Mouse (Mus musculus) midbrain, embryonic 14.5 days (tissue): ENCODE data around the gene Abca12. TPM values are rescaled to one million over a fixed set of nuclear protein-coding genes. Genes with fewer than 3 reads are reported as not detected.

ENCODE experiments used
- ATAC-seq: fragments of 200-750 bp; cut with Nextera tagmentation; 2 replicates; pipeline ENCODE4 v1.8.0; 2017; ENCODE audit warnings: moderate number of reproducible peaks, moderate library complexity; ENCODE audit not compliant: low FRiP score, low TSS enrichment
- DNase-seq: peaks from one replicate; pipeline ENCODE4 v3.0.0-alpha.2; 2015
- H3K27ac ChIP-seq: fragments of 300-500 bp; sonication (generic); replicated peaks from 2 replicates; pipeline ENCODE4 v1.5.1; 2014; ENCODE audit warnings: mild to moderate bottlenecking, low read depth, low read length, moderate library complexity
- H3K27me3 ChIP-seq: fragments of 300-500 bp; sonication (generic); 2 replicates; pipeline ENCODE4 v1.6.1; 2014; ENCODE audit warnings: low read length, control low read depth, mixed read lengths; ENCODE audit not compliant: control insufficient read depth, insufficient read depth
- H3K36me3 ChIP-seq: fragments of 300-500 bp; sonication (generic); 2 replicates; pipeline ENCODE4 v1.6.1; 2014; ENCODE audit warnings: low read length, control low read depth; ENCODE audit not compliant: control insufficient read depth, insufficient read depth
- H3K4me1 ChIP-seq: fragments of 300-500 bp; sonication (generic); 2 replicates; pipeline ENCODE4 v1.6.1; 2014; ENCODE audit warnings: mild to moderate bottlenecking, antibody characterized with exemption, low read length, control low read depth; ENCODE audit not compliant: control insufficient read depth, insufficient read depth
- H3K4me2 ChIP-seq: fragments of 300-500 bp; sonication (generic); 2 replicates; pipeline ENCODE4 v1.6.1; 2014; ENCODE audit warnings: mild to moderate bottlenecking, low read length, moderate library complexity
- H3K4me3 ChIP-seq: fragments of 300-500 bp; sonication (generic); replicated peaks from 2 replicates; pipeline ENCODE4 v1.5.1; 2014; ENCODE audit warnings: low read depth, low read length
- H3K9ac ChIP-seq: fragments of 300-500 bp; sonication (generic); replicated peaks from 2 replicates; pipeline ENCODE4 v1.6.1; 2014; ENCODE audit warnings: mild to moderate bottlenecking, low read length, moderate library complexity
- H3K9me3 ChIP-seq: fragments of 300-500 bp; sonication (generic); 2 replicates; pipeline ENCODE4 v1.6.1; 2016; ENCODE audit warnings: low read length, control low read depth, mixed read lengths; ENCODE audit not compliant: control insufficient read depth
- WGBS: fragments of 180-500 bp; shearing (Covaris S2); extraction: QIAGEN DNeasy Blood & Tissue Kit; methylation state at CpG from one replicate; pipeline ENCODE4 v1.1.7; 2014; 5-methylcytosine and 5-hydroxymethylcytosine counted together
- polyA plus RNA-seq: library from polyadenylated mRNA; unstranded; fragments of >200 nt; fragmentation: Nextera tagmentation; extraction: Ambion mirVana; gene quantifications from 2 replicates; pipeline ENCODE4 v1.2.1, GENCODE M21; 2014

Gene Abca12
- polyA plus RNA-seq, 1 experiment from 2014 or later, result not detected

- H3K4me2 ChIP-seq, result no peak overlapping the region
- DNase-seq (no peak), ATAC-seq (no peak)
- no peaks in the 10 kb centered on the region for H3K9me3 ChIP-seq
- no peak overlapping the region for H3K4me3 ChIP-seq
- no peaks in the 10 kb centered on the region for H3K36me3 ChIP-seq
- H3K27me3 ChIP-seq, result no peaks in the 10 kb centered on the region
- no peak overlapping the region for H3K27ac ChIP-seq
- H3K9ac ChIP-seq, result no peak overlapping the region
- no peaks in the 10 kb centered on the region for H3K4me1 ChIP-seq
- WGBS, result 86% methylated on average over 4 of the region's 4 CpGs
Observed at GRCm38 (mm10) chr1:71203581-71203980, 211.1 kb downstream of the Abca12 start.

- no peak overlapping the region for H3K4me2 ChIP-seq
- DNase-seq, result no peak
- no peaks in the 10 kb centered on the region for H3K27me3 ChIP-seq
- H3K36me3 ChIP-seq, result no peaks in the 10 kb centered on the region
- WGBS, result 89% methylated on average over 6 of the region's 6 CpGs
- no peaks in the 10 kb centered on the region for H3K4me1 ChIP-seq
- no peak overlapping the region for H3K27ac ChIP-seq
- H3K4me3 ChIP-seq, result no peak overlapping the region
- H3K9me3 ChIP-seq, result no peaks in the 10 kb centered on the region
- H3K9ac ChIP-seq, result no peak overlapping the region
- ATAC-seq, result no peak
Observed at GRCm38 (mm10) chr1:71196191-71196590, 218.5 kb downstream of the Abca12 start.

- DNase-seq, result no peak
- Histone ChIP-seq H3K27ac (no peak overlapping the region), H3K27me3 (no peaks in the 10 kb centered on the region), H3K9me3 (no peaks in the 10 kb centered on the region), H3K9ac (no peak overlapping the region), H3K4me1 (no peaks in the 10 kb centered on the region), H3K36me3 (no peaks in the 10 kb centered on the region), H3K4me3 (no peak overlapping the region), H3K4me2 (no peak overlapping the region)
- 74% methylated on average over 4 of the region's 4 CpGs for whole genome bisulfite sequencing
- ATAC-seq, result no peak
Observed at GRCm38 (mm10) chr1:71195333-71195732, 219.4 kb downstream of the Abca12 start.

GRCm38 (mm10) chr1:71193931-71194330 lies 220.8 kb downstream of the Abca12 start:
- no peaks in the 10 kb centered on the region for H3K36me3 ChIP-seq
- no peak overlapping the region for H3K9ac ChIP-seq
- no peak overlapping the region for H3K4me3 ChIP-seq
- H3K27ac ChIP-seq, result no peak overlapping the region
- ATAC-seq (no peak; the same call in 1 of the 2 replicates), DNase-seq (no peak)
- H3K27me3 ChIP-seq, result no peaks in the 10 kb centered on the region
- no peaks in the 10 kb centered on the region for H3K9me3 ChIP-seq
- no peaks in the 10 kb centered on the region for H3K4me1 ChIP-seq
- 25% methylated on average over 1 of the region's 1 CpGs for WGBS
- H3K4me2 ChIP-seq, result no peak overlapping the region

Other genes starting within 250 kb of the Abca12 start
- 26.4 and 30.6 TPM in 2 replicates for gene Atic, start 142.2 kb upstream of the Abca12 start, polyA plus RNA-seq
- 13.9 and 33.0 TPM in 2 replicates for gene Fn1, start 238.3 kb upstream of the Abca12 start, polyA plus RNA-seq